Mouse (Mus musculus) embryonic facial prominence, embryonic 11.5 days (tissue): ENCODE measurements around the gene Pbx1. TPM values are rescaled to one million over a fixed set of nuclear protein-coding genes. Genes with fewer than 3 reads are reported as not detected.

Experiments used
- ATAC-seq: fragments of 200-750 bp; cut with Nextera tagmentation; replicated peaks from 2 replicates; pipeline ENCODE4 v1.8.0; 2017; ENCODE audit warnings: low read depth; ENCODE audit not compliant: insufficient number of reproducible peaks, low FRiP score, low TSS enrichment
- DNase-seq: peaks from one replicate; pipeline ENCODE4 v3.0.0-alpha.2; 2015; ENCODE audit warnings: low spot score
- H3K27ac ChIP-seq: fragments of 300-500 bp; sonication (generic); replicated peaks from 2 replicates; pipeline ENCODE4 v1.5.1; 2014; ENCODE audit warnings: mild to moderate bottlenecking, low read depth, low read length, control low read depth
- H3K27me3 ChIP-seq: fragments of 300-500 bp; sonication (generic); 2 replicates; pipeline ENCODE4 v1.6.1; 2014; ENCODE audit warnings: mild to moderate bottlenecking, low read length, moderate library complexity, mixed read lengths; ENCODE audit not compliant: control insufficient read depth, insufficient read depth
- H3K36me3 ChIP-seq: fragments of 300-500 bp; sonication (generic); replicated peaks from 2 replicates; pipeline ENCODE4 v1.6.1; 2014; ENCODE audit warnings: low read depth, mild to moderate bottlenecking, low read length, moderate library complexity, mixed read lengths; ENCODE audit not compliant: control insufficient read depth, insufficient read depth
- H3K4me1 ChIP-seq: fragments of 300-500 bp; sonication (generic); 2 replicates; pipeline ENCODE4 v1.6.1; 2014; ENCODE audit warnings: low read length, mixed read lengths; ENCODE audit not compliant: control insufficient read depth, insufficient read depth
- H3K4me2 ChIP-seq: fragments of 300-500 bp; sonication (generic); 2 replicates; pipeline ENCODE4 v1.6.1; 2014; ENCODE audit warnings: low read depth, mild to moderate bottlenecking, control low read depth, low read length, moderate library complexity
- H3K4me3 ChIP-seq: fragments of 300-500 bp; sonication (generic); 2 replicates; pipeline ENCODE4 v1.5.1; 2014; ENCODE audit warnings: low read depth, low read length, control low read depth
- H3K9ac ChIP-seq: fragments of 300-500 bp; sonication (generic); replicated peaks from 2 replicates; pipeline ENCODE4 v1.6.1; 2014; ENCODE audit warnings: mild to moderate bottlenecking, control low read depth, low read length
- H3K9me3 ChIP-seq: fragments of 300-500 bp; sonication (generic); replicated peaks from 2 replicates; pipeline ENCODE4 v1.6.1; 2016; ENCODE audit warnings: mild to moderate bottlenecking, low read length, inconsistent platforms, mixed read lengths; ENCODE audit not compliant: control insufficient read depth
- WGBS: fragments of 180-500 bp; shearing (Covaris S2); extraction: QIAGEN DNeasy Blood & Tissue Kit; methylation state at CpG from one replicate; pipeline ENCODE4 v1.1.7; 2014; 5-methylcytosine and 5-hydroxymethylcytosine counted together
- polyA plus RNA-seq: library from polyadenylated mRNA; unstranded; fragments of >200 nt; fragmentation: Nextera tagmentation; extraction: Ambion mirVana; gene quantifications from 2 replicates; pipeline ENCODE4 v1.2.1, GENCODE M21; 2014

Gene Pbx1
- polyA plus RNA-seq, 1 experiment from 2014 or later, result 47.8 TPM

DNA sequence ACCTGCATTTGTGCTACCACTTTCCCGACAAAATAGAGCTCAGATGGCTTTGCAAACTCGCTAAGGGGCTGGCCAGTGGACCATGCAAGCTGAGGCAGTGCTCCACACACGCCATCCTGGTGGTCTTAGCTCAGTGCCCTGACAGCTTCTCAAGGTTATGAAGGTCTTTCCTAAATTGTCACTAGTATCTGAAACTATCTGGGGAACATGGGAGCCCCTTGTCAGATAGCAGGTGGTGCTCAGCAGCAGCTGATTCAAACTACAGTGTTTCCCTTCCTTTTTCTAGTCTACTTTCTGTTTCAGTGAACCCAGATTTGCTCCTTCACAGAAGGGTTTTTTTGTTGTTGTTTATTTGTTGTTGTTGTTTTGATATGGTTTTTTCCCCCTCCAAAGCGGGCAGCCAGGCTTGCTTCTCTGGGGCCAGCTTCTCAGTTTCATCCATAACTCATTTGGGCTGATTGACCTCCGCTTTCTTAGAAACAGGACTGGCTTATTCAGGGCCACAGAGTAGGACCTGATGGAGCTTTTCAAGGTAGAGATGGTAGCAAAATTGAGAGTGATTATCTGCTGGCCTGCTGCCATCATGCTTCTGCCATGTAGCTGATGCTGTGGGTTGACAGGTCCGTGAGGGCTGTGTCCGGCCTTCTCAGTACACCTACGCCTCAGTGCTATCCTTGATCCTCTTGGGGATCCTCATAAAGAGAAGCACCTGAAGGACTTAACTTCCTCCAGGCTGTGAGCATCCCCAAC lies 141.7 kb downstream of the Pbx1 start:
- no peaks in the 10 kb centered on the region for H3K27me3 ChIP-seq
- ATAC-seq, result no peak
- H3K4me3 ChIP-seq, result no peak overlapping the region
- H3K27ac ChIP-seq, result no peak overlapping the region
- no peak overlapping the region for H3K4me2 ChIP-seq
- no peaks in the 10 kb centered on the region for H3K9me3 ChIP-seq
- H3K9ac ChIP-seq, result no peak overlapping the region
- no peaks in the 10 kb centered on the region for H3K36me3 ChIP-seq
- 76% methylated on average over 8 of the region's 8 CpGs for WGBS
- no peak for DNase-seq
- peaks cover 7% of the 10 kb centered on the region; the same call in 1 of the 2 replicates for H3K4me1 ChIP-seq

- Histone ChIP-seq H3K4me1 (peaks cover 13% of the 10 kb centered on the region), H3K4me3 (no peak overlapping the region), H3K9me3 (no peaks in the 10 kb centered on the region), H3K4me2 (no peak overlapping the region), H3K27me3 (no peaks in the 10 kb centered on the region), H3K27ac (no peak overlapping the region), H3K9ac (no peak overlapping the region), H3K36me3 (no peaks in the 10 kb centered on the region)
- 50% methylated on average over 10 of the region's 10 CpGs for WGBS
- DNase-seq (no peak), ATAC-seq (0 out of 2 replicates have a peak, but pooled peaks have one; percentile 5)
Observed at GRCm38 (mm10) chr1:168288891-168289545, 143.1 kb downstream of the Pbx1 start.

- ATAC-seq, result peak; percentile 11; the same call in 1 of the 2 replicates
- DNase-seq, result peak; percentile 33
- peaks cover 14% of the 10 kb centered on the region for H3K4me1 ChIP-seq
- H3K36me3 ChIP-seq, result no peaks in the 10 kb centered on the region
- no peaks in the 10 kb centered on the region for H3K27me3 ChIP-seq
- WGBS, result 42% methylated on average over 23 of the region's 23 CpGs
- no peaks in the 10 kb centered on the region for H3K9me3 ChIP-seq
- no peak overlapping the region for H3K4me2 ChIP-seq
- H3K4me3 ChIP-seq, result no peak overlapping the region
- H3K27ac ChIP-seq, result peak overlapping the region; percentile 48; the same call in 1 of the 2 replicates
- H3K9ac ChIP-seq, result peak overlapping the region; percentile 4
Observed at GRCm38 (mm10) chr1:168287843-168288591, 144.1 kb downstream of the Pbx1 start.

- WGBS, result 39% methylated on average over 2 of the region's 2 CpGs
- H3K36me3 ChIP-seq, result no peaks in the 10 kb centered on the region
- ATAC-seq (no peak), DNase-seq (no peak)
- H3K27ac ChIP-seq, result no peak overlapping the region
- H3K4me3 ChIP-seq, result no peak overlapping the region
- H3K4me1 ChIP-seq, result peaks cover 14% of the 10 kb centered on the region
- H3K4me2 ChIP-seq, result no peak overlapping the region
- H3K9ac ChIP-seq, result no peak overlapping the region
- H3K27me3 ChIP-seq, result no peaks in the 10 kb centered on the region
- H3K9me3 ChIP-seq, result no peaks in the 10 kb centered on the region
Observed at GRCm38 (mm10) chr1:168286862-168287650, 145.0 kb downstream of the Pbx1 start.

DNA sequence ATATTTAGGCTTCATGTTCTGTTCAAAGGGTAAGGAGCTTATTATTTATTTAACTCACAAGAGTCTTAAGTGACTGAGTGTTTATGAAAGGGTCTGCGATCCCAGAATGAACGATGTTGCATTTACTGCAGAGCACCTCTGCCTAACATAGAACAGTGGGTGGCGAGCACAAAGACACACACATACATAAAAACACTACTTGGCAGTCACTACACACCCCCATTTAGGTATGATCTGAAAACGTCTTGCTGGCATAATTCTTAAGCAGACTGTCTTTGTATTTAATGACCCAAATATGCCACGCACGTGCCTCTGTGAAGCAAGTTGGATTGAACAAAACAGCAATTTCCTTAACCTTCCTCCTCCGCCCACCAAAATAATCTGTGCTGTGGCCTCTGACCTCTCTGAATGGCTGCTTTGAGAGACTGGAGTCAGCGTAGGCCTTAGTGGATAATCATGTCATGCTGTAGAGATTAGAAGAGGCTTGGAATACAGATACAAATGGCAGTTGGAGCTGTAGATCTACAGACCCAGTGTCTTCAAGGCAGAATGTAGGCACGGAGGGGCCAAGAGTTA lies 147.4 kb downstream of the Pbx1 start:
- 0 out of 2 replicates have a peak overlapping the region, but pooled peaks have one; percentile 35 for H3K27ac ChIP-seq
- DNase-seq (peak; percentile 57), ATAC-seq (no peak)
- H3K9ac ChIP-seq, result no peak overlapping the region
- no peaks in the 10 kb centered on the region for H3K9me3 ChIP-seq
- H3K4me1 ChIP-seq, result peaks cover 12% of the 10 kb centered on the region
- WGBS, result 14% methylated on average over 9 of the region's 9 CpGs
- H3K27me3 ChIP-seq, result no peaks in the 10 kb centered on the region
- H3K36me3 ChIP-seq, result no peaks in the 10 kb centered on the region
- H3K4me2 ChIP-seq, result no peak overlapping the region
- H3K4me3 ChIP-seq, result no peak overlapping the region

- ATAC-seq (no peak), DNase-seq (no peak)
- no peaks in the 10 kb centered on the region for H3K36me3 ChIP-seq
- 35% methylated on average over 15 of the region's 15 CpGs for WGBS
- H3K27ac ChIP-seq, result peak overlapping the region; percentile 56; the same call in 1 of the 2 replicates
- no peaks in the 10 kb centered on the region for H3K9me3 ChIP-seq
- H3K4me2 ChIP-seq, result no peak overlapping the region
- H3K4me1 ChIP-seq, result peaks cover 10% of the 10 kb centered on the region
- H3K4me3 ChIP-seq, result no peak overlapping the region
- no peak overlapping the region for H3K9ac ChIP-seq
- H3K27me3 ChIP-seq, result no peaks in the 10 kb centered on the region
Observed at GRCm38 (mm10) chr1:168283841-168284565, 148.1 kb downstream of the Pbx1 start.

DNA sequence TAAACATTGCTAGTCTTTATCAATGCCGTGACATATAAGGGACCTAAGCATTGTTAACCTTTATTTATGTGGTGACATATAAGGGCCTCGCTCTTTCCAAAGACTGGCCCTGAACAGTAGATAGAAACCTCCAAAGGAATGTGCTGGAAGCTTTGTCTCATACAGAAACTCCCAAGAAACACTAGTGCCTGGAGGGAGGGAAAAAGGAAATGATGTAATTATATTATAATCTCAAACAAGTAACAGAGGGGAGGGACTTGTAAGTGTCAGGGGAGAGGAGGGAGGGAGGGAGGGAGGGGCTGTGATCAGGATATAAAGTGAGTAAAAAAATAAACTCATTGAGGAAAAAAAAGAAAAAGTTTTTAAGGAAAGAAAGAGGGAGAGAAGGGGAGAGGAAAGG lies 148.6 kb downstream of the Pbx1 start:
- no peak overlapping the region for H3K27ac ChIP-seq
- peaks cover 8% of the 10 kb centered on the region for H3K4me1 ChIP-seq
- H3K9me3 ChIP-seq, result no peaks in the 10 kb centered on the region
- ATAC-seq (no peak), DNase-seq (no peak)
- H3K36me3 ChIP-seq, result no peaks in the 10 kb centered on the region
- no peak overlapping the region for H3K4me2 ChIP-seq
- no peaks in the 10 kb centered on the region for H3K27me3 ChIP-seq
- 78% methylated on average over 2 of the region's 2 CpGs for WGBS
- H3K4me3 ChIP-seq, result no peak overlapping the region
- H3K9ac ChIP-seq, result no peak overlapping the region
